Mouse (Mus musculus) myocyte (in vitro differentiated cells): ENCODE measurements around the gene Gm42791. TPM values are rescaled to one million over a fixed set of nuclear protein-coding genes. Genes with fewer than 3 reads are reported as not detected.

Source experiments
- H3K27me3 ChIP-seq: one replicate; pipeline ENCODE4 v1.6.1; 2011; ENCODE audit not compliant: control insufficient read depth, insufficient read depth, insufficient read length
- H3K36me3 ChIP-seq: one replicate; pipeline ENCODE4 v1.6.1; 2011; ENCODE audit not compliant: control insufficient read depth, insufficient read depth
- H3K4me2 ChIP-seq: one replicate; pipeline ENCODE4 v1.6.1; 2011; ENCODE audit warnings: low read depth, control low read depth
- H3K4me3 ChIP-seq: one replicate; pipeline ENCODE4 v1.5.1; 2011; ENCODE audit warnings: mild to moderate bottlenecking, control low read depth, moderate library complexity
- H3K79me2 ChIP-seq: one replicate; pipeline ENCODE4 v1.6.1; 2011; ENCODE audit not compliant: control insufficient read depth, insufficient read depth
- H3ac ChIP-seq: one replicate; pipeline ENCODE4 v1.6.1; 2011; ENCODE audit not compliant: control insufficient read depth, insufficient read length
- CEBPB ChIP-seq: IDR thresholded peaks from 2 replicates; pipeline ENCODE4 v1.6.1; 2011; ENCODE audit warnings: mild to moderate bottlenecking, moderate library complexity; ENCODE audit not compliant: poor library complexity, insufficient read depth, severe bottlenecking
- E2F4 ChIP-seq: IDR thresholded peaks from one replicate; pipeline ENCODE4 v1.6.1; 2011; ENCODE audit warnings: mild to moderate bottlenecking, control low read depth, moderate library complexity; ENCODE audit not compliant: insufficient read depth
- MAX ChIP-seq: IDR thresholded peaks from one replicate; pipeline ENCODE4 v1.6.1; 2011; ENCODE audit warnings: low read depth, mild to moderate bottlenecking, control low read depth
- MYOD1 ChIP-seq, 3 experiments: IDR thresholded peaks; one replicate each; pipeline ENCODE4 v1.6.1; 2011; ENCODE audit warnings: control low read depth in 2 of 3, low read depth in 2 of 3, mild to moderate bottlenecking in 2 of 3, moderate library complexity in 1 of 3; ENCODE audit not compliant: insufficient read length in 2 of 3, control insufficient read depth in 1 of 3
- MYOG ChIP-seq, 3 experiments: IDR thresholded peaks; one replicate each; pipeline ENCODE4 v1.6.1; 2011; ENCODE audit warnings: control low read depth in 2 of 3, low read depth in 2 of 3, mild to moderate bottlenecking in 2 of 3; ENCODE audit not compliant: insufficient read length in 2 of 3, control insufficient read depth in 1 of 3, insufficient read depth in 1 of 3
- POLR2A ChIP-seq: IDR thresholded peaks from one replicate; pipeline ENCODE4 v1.6.1; 2011; ENCODE audit warnings: low read depth, mild to moderate bottlenecking, control low read depth, moderate library complexity; ENCODE audit not compliant: insufficient read length
- POLR2AphosphoS2 ChIP-seq: IDR thresholded peaks from one replicate; pipeline ENCODE4 v1.6.1; 2011; ENCODE audit warnings: low read depth, control low read depth; ENCODE audit not compliant: insufficient read length
- REST ChIP-seq: IDR thresholded peaks from one replicate; pipeline ENCODE4 v1.6.1; 2011; ENCODE audit warnings: mild to moderate bottlenecking, control low read depth, moderate library complexity; ENCODE audit not compliant: insufficient read depth, insufficient read length
- SRF ChIP-seq: IDR thresholded peaks from one replicate; pipeline ENCODE4 v1.6.1; 2011; ENCODE audit warnings: low read depth; ENCODE audit not compliant: control insufficient read depth, insufficient read length
- TCF12 ChIP-seq: IDR thresholded peaks from one replicate; pipeline ENCODE4 v1.6.1; 2011; ENCODE audit warnings: mild to moderate bottlenecking, control low read depth; ENCODE audit not compliant: poor library complexity, insufficient read depth, severe bottlenecking
- TCF3 ChIP-seq: IDR thresholded peaks from one replicate; pipeline ENCODE4 v1.6.1; 2011; ENCODE audit warnings: low read depth, control low read depth; ENCODE audit not compliant: insufficient read length
- USF1 ChIP-seq: IDR thresholded peaks from one replicate; pipeline ENCODE4 v1.6.1; 2011; ENCODE audit warnings: low read depth, mild to moderate bottlenecking, control low read depth, moderate library complexity
- polyA plus RNA-seq: library from polyadenylated mRNA; unstranded; fragments of >200 nt; fragmentation: generic; extraction: Trizol; gene quantifications from one replicate; pipeline ENCODE4 v1.2.1, GENCODE M21; 2012; ENCODE audit warnings: missing spikeins

The Gm42791 gene
- polyA plus RNA-seq, 1 experiment = 0.11 TPM

GRCm38 (mm10) chr5:148973019-148973668 lies 21.8 kb downstream of the Gm42791 start:
- Histone ChIP-seq H3K36me3 (no peaks in the 10 kb centered on the region), H3K4me2 (no peak overlapping the region)

GRCm38 (mm10) chr5:148972167-148972566 lies 22.8 kb downstream of the Gm42791 start:
- no peak for TF ChIP-seq CEBPB
- no peak for TF ChIP-seq USF1
- no peak for TF ChIP-seq SRF
- TF ChIP-seq TCF3 = no peak
- no peak for TF ChIP-seq E2F4
- no peak for TF ChIP-seq MYOD1 (IDR thresholded peaks at IDR 0.05; ENCODE audit: control insufficient read depth in 1 of 3, insufficient read length in 2 of 3, low read depth in 2 of 3)
- TF ChIP-seq REST = no peak
- TF ChIP-seq TCF12 = no peak
- TF ChIP-seq MAX = no peak
- TF ChIP-seq MYOG (IDR thresholded peaks at IDR 0.05; ENCODE audit: control insufficient read depth in 1 of 3, insufficient read depth in 1 of 3, insufficient read length in 2 of 3, low read depth in 2 of 3) = no peak
- no peak for TF ChIP-seq POLR2A
- no peak for TF ChIP-seq POLR2AphosphoS2
- Histone ChIP-seq H3K4me3 (no peak overlapping the region), H3K36me3 (no peaks in the 10 kb centered on the region), H3K4me2 (no peak overlapping the region), H3K27me3 (no peaks in the 10 kb centered on the region), H3ac (no peak overlapping the region), H3K79me2 (no peaks in the 10 kb centered on the region)

More at GRCm38 (mm10) chr5:148973019-148973668, 21.8 kb downstream of the Gm42791 start:
- no peaks in the 10 kb centered on the region for H3K27me3 ChIP-seq
- H3K79me2 ChIP-seq = no peaks in the 10 kb centered on the region
- no peak overlapping the region for H3ac ChIP-seq
- H3K4me3 ChIP-seq = no peak overlapping the region
- TF ChIP-seq MYOD1 (IDR thresholded peaks at IDR 0.05; ENCODE audit: control insufficient read depth in 1 of 3, insufficient read length in 2 of 3, low read depth in 2 of 3) (no peak), REST (no peak), CEBPB (no peak), SRF (no peak), MAX (no peak), E2F4 (no peak), TCF3 (no peak), MYOG (IDR thresholded peaks at IDR 0.05; ENCODE audit: control insufficient read depth in 1 of 3, insufficient read depth in 1 of 3, insufficient read length in 2 of 3, low read depth in 2 of 3) (no peak), USF1 (no peak), POLR2A (no peak), TCF12 (no peak), POLR2AphosphoS2 (no peak)

DNA sequence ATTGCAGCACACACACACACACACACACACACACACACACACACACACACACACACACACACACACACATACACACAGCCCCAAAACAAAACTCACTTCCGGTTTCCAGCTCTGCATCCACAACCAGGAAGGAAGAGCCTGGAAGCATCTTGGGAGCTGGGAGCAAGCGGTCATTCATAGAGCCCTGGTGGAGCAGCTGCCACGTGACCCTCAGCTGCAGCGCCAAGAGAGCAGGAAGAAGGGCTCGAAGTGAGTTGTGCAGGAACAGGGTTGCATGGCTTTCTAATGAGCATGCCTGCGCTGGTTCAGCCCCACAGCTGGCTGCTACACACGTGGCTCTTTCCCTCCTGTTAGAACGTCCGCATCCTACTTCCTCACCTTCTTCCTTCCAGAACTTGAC lies 25.3 kb downstream of the Gm42791 start:
- Histone ChIP-seq H3K4me2 (no peak overlapping the region), H3ac (no peak overlapping the region), H3K36me3 (no peaks in the 10 kb centered on the region), H3K4me3 (no peak overlapping the region), H3K79me2 (no peaks in the 10 kb centered on the region), H3K27me3 (no peaks in the 10 kb centered on the region)
- TF ChIP-seq CEBPB (no peak), MYOD1 (IDR thresholded peaks at IDR 0.05; ENCODE audit: control insufficient read depth in 1 of 3, insufficient read length in 2 of 3, low read depth in 2 of 3) (no peak), POLR2AphosphoS2 (no peak), USF1 (no peak), MYOG (IDR thresholded peaks at IDR 0.05; ENCODE audit: control insufficient read depth in 1 of 3, insufficient read depth in 1 of 3, insufficient read length in 2 of 3, low read depth in 2 of 3) (no peak), TCF3 (no peak), TCF12 (no peak), E2F4 (no peak), MAX (no peak), SRF (no peak), REST (no peak), POLR2A (no peak)

DNA sequence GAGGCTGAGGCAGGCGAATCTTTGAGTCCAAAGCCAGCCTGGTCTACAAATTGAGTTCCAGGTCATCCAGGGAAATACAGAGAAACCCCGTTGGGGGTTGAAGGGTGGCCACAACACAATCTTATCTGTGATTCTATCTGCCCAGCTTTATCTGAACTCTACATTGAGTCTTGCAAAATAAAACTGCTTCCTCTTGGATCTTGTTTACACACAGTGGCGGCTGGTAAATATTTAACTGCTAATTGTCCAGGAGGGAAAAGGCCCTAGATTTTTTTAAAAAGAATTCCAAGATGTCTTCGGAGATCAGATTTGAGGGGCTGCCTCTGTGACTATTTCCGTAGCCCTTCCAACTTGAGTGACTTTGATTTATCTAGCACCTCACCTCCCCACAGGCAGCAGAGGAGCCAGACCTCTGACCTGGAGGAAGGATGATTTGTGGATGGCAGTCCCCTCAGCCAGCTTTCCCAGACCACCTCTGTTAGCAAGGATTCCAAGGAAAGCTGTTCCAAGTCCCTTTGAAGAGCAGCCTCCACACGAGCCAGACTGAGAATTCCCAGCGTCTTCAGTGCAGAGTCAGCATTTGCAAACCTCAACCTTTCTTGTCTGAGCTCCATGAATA lies 25.9 kb downstream of the Gm42791 start:
- TF ChIP-seq E2F4 = no peak
- no peak for TF ChIP-seq POLR2AphosphoS2
- TF ChIP-seq REST = no peak
- no peak for TF ChIP-seq TCF12
- TF ChIP-seq POLR2A = no peak
- no peak for TF ChIP-seq MAX
- TF ChIP-seq SRF = no peak
- no peak for TF ChIP-seq MYOG (IDR thresholded peaks at IDR 0.05; ENCODE audit: control insufficient read depth in 1 of 3, insufficient read depth in 1 of 3, insufficient read length in 2 of 3, low read depth in 2 of 3)
- no peak for TF ChIP-seq MYOD1 (IDR thresholded peaks at IDR 0.05; ENCODE audit: control insufficient read depth in 1 of 3, insufficient read length in 2 of 3, low read depth in 2 of 3)
- no peak for TF ChIP-seq TCF3
- TF ChIP-seq USF1 = no peak
- no peak for TF ChIP-seq CEBPB
- Histone ChIP-seq H3K27me3 (no peaks in the 10 kb centered on the region), H3K4me2 (no peak overlapping the region), H3K79me2 (no peaks in the 10 kb centered on the region), H3K4me3 (no peak overlapping the region), H3ac (no peak overlapping the region), H3K36me3 (no peaks in the 10 kb centered on the region)
